Mouse (Mus musculus): ENCODE measurements at regions not wholly inside any gene's neighbourhood (a gene's known extent, or its start where the extent isn't known, plus 50 kb on each side); places are given as distances from the start of the nearest gene placed in this dataset.

- ATAC-seq (ENCODE audit: low read depth) = no peak
- H3K27ac ChIP-seq (ENCODE audit: low read depth, low read length) = no peak overlapping the region
- no peaks in the 10 kb centered on the region for H3K36me3 ChIP-seq (ENCODE audit: control insufficient read depth, insufficient read depth, low read length)
- H3K4me1 ChIP-seq (ENCODE audit: control insufficient read depth, insufficient read depth, low read length) = no peaks in the 10 kb centered on the region
- no peaks in the 10 kb centered on the region for H3K27me3 ChIP-seq (ENCODE audit: control insufficient read depth, insufficient read depth, low read length)
- no peaks in the 10 kb centered on the region for H3K9me3 ChIP-seq (ENCODE audit: control insufficient read depth, low read length)
- 59% methylated on average over 6 of the region's 6 CpGs for WGBS
- no peak overlapping the region for H3K9ac ChIP-seq (replicated peaks; ENCODE audit: low read depth, low read length)
- no peak overlapping the region for H3K4me3 ChIP-seq (ENCODE audit: low read depth, low read length)
- H3K4me2 ChIP-seq (ENCODE audit: low read depth, low read length) = no peak overlapping the region
These were observed 76.8 kb upstream of the Pced1b start for GRCm38 (mm10) chr15:97170074-97170473.

- Histone ChIP-seq H3K4me3 (ENCODE audit: low read depth, low read length) (no peak overlapping the region), H3K9ac (replicated peaks; ENCODE audit: low read depth, low read length) (no peak overlapping the region), H3K4me1 (ENCODE audit: control insufficient read depth, insufficient read depth, low read length) (no peaks in the 10 kb centered on the region), H3K9me3 (ENCODE audit: control insufficient read depth, low read length) (no peaks in the 10 kb centered on the region), H3K36me3 (ENCODE audit: control insufficient read depth, insufficient read depth, low read length) (no peaks in the 10 kb centered on the region), H3K27ac (ENCODE audit: low read depth, low read length) (no peak overlapping the region), H3K27me3 (ENCODE audit: control insufficient read depth, insufficient read depth, low read length) (no peaks in the 10 kb centered on the region), H3K4me2 (ENCODE audit: low read depth, low read length) (no peak overlapping the region)
- WGBS = 89% methylated on average over 10 of the region's 10 CpGs
- ATAC-seq (ENCODE audit: low read depth) = no peak
These were observed 77.5 kb upstream of the Pced1b start for GRCm38 (mm10) chr15:97169381-97169780.

- Histone ChIP-seq H3K4me3 (ENCODE audit: low read depth, low read length) (no peak overlapping the region), H3K9me3 (ENCODE audit: control insufficient read depth, low read length) (no peaks in the 10 kb centered on the region), H3K4me2 (ENCODE audit: low read depth, low read length) (no peak overlapping the region), H3K36me3 (ENCODE audit: control insufficient read depth, insufficient read depth, low read length) (no peaks in the 10 kb centered on the region), H3K9ac (replicated peaks; ENCODE audit: low read depth, low read length) (no peak overlapping the region), H3K4me1 (ENCODE audit: control insufficient read depth, insufficient read depth, low read length) (no peaks in the 10 kb centered on the region), H3K27me3 (ENCODE audit: control insufficient read depth, insufficient read depth, low read length) (no peaks in the 10 kb centered on the region), H3K27ac (ENCODE audit: low read depth, low read length) (no peak overlapping the region)
- WGBS = 96% methylated on average over 7 of the region's 7 CpGs
- no peak for ATAC-seq (ENCODE audit: low read depth)
These were observed 79.8 kb upstream of the Pced1b start for GRCm38 (mm10) chr15:97167116-97167515.

- no peaks in the 10 kb centered on the region for H3K36me3 ChIP-seq (ENCODE audit: control insufficient read depth, insufficient read depth, low read length)
- no peak overlapping the region for H3K4me3 ChIP-seq (ENCODE audit: low read depth, low read length)
- 77% methylated on average over 15 of the region's 15 CpGs for WGBS
- no peak for ATAC-seq (ENCODE audit: low read depth)
- H3K9ac ChIP-seq (replicated peaks; ENCODE audit: low read depth, low read length) = no peak overlapping the region
- no peak overlapping the region for H3K27ac ChIP-seq (ENCODE audit: low read depth, low read length)
- H3K9me3 ChIP-seq (ENCODE audit: control insufficient read depth, low read length) = no peaks in the 10 kb centered on the region
- H3K27me3 ChIP-seq (ENCODE audit: control insufficient read depth, insufficient read depth, low read length) = no peaks in the 10 kb centered on the region
- H3K4me2 ChIP-seq (ENCODE audit: low read depth, low read length) = no peak overlapping the region
- H3K4me1 ChIP-seq (ENCODE audit: control insufficient read depth, insufficient read depth, low read length) = no peaks in the 10 kb centered on the region
These were observed 82.3 kb upstream of the Pced1b start for GRCm38 (mm10) chr15:97164616-97165015.

GRCm38 (mm10) chr15:97163971-97164370, 82.9 kb upstream of the Pced1b start:
- Histone ChIP-seq H3K9ac (replicated peaks; ENCODE audit: low read depth, low read length) (no peak overlapping the region), H3K9me3 (ENCODE audit: control insufficient read depth, low read length) (no peaks in the 10 kb centered on the region), H3K4me3 (ENCODE audit: low read depth, low read length) (no peak overlapping the region), H3K27me3 (ENCODE audit: control insufficient read depth, insufficient read depth, low read length) (no peaks in the 10 kb centered on the region), H3K27ac (ENCODE audit: low read depth, low read length) (no peak overlapping the region), H3K4me1 (ENCODE audit: control insufficient read depth, insufficient read depth, low read length) (no peaks in the 10 kb centered on the region), H3K36me3 (ENCODE audit: control insufficient read depth, insufficient read depth, low read length) (no peaks in the 10 kb centered on the region), H3K4me2 (ENCODE audit: low read depth, low read length) (no peak overlapping the region)
- WGBS = 96% methylated on average over 6 of the region's 6 CpGs
- ATAC-seq (ENCODE audit: low read depth) = no peak

GRCm38 (mm10) chr15:97163090-97163489, 83.8 kb upstream of the Pced1b start:
- WGBS = 91% methylated on average over 8 of the region's 8 CpGs

GRCm38 (mm10) chr15:97162305-97162704, 84.6 kb upstream of the Pced1b start:
- no peak overlapping the region for H3K27ac ChIP-seq (ENCODE audit: low read depth, low read length)
- H3K4me2 ChIP-seq (ENCODE audit: low read depth, low read length) = no peak overlapping the region
- no peaks in the 10 kb centered on the region for H3K9me3 ChIP-seq (ENCODE audit: control insufficient read depth, low read length)
- ATAC-seq (ENCODE audit: low read depth) = no peak
- no peak overlapping the region for H3K9ac ChIP-seq (replicated peaks; ENCODE audit: low read depth, low read length)
- no peaks in the 10 kb centered on the region for H3K27me3 ChIP-seq (ENCODE audit: control insufficient read depth, insufficient read depth, low read length)
- no peak overlapping the region for H3K4me3 ChIP-seq (ENCODE audit: low read depth, low read length)
- no peaks in the 10 kb centered on the region for H3K36me3 ChIP-seq (ENCODE audit: control insufficient read depth, insufficient read depth, low read length)
- 92% methylated on average over 8 of the region's 8 CpGs for WGBS
- H3K4me1 ChIP-seq (ENCODE audit: control insufficient read depth, insufficient read depth, low read length) = no peaks in the 10 kb centered on the region

More at GRCm38 (mm10) chr15:97163090-97163489, 83.8 kb upstream of the Pced1b start:
- ATAC-seq (ENCODE audit: low read depth) = no peak
- Histone ChIP-seq H3K4me2 (ENCODE audit: low read depth, low read length) (no peak overlapping the region), H3K9ac (replicated peaks; ENCODE audit: low read depth, low read length) (no peak overlapping the region), H3K9me3 (ENCODE audit: control insufficient read depth, low read length) (no peaks in the 10 kb centered on the region), H3K27me3 (ENCODE audit: control insufficient read depth, insufficient read depth, low read length) (no peaks in the 10 kb centered on the region), H3K4me1 (ENCODE audit: control insufficient read depth, insufficient read depth, low read length) (no peaks in the 10 kb centered on the region), H3K36me3 (ENCODE audit: control insufficient read depth, insufficient read depth, low read length) (no peaks in the 10 kb centered on the region), H3K4me3 (ENCODE audit: low read depth, low read length) (no peak overlapping the region), H3K27ac (ENCODE audit: low read depth, low read length) (no peak overlapping the region)

- Histone ChIP-seq H3K4me2 (ENCODE audit: low read depth, low read length) (no peak overlapping the region), H3K9ac (replicated peaks; ENCODE audit: low read depth, low read length) (no peak overlapping the region), H3K36me3 (ENCODE audit: control insufficient read depth, insufficient read depth, low read length) (no peaks in the 10 kb centered on the region), H3K27me3 (ENCODE audit: control insufficient read depth, insufficient read depth, low read length) (no peaks in the 10 kb centered on the region), H3K9me3 (ENCODE audit: control insufficient read depth, low read length) (no peaks in the 10 kb centered on the region), H3K4me3 (ENCODE audit: low read depth, low read length) (no peak overlapping the region), H3K4me1 (ENCODE audit: control insufficient read depth, insufficient read depth, low read length) (no peaks in the 10 kb centered on the region), H3K27ac (ENCODE audit: low read depth, low read length) (no peak overlapping the region)
- no peak for ATAC-seq (ENCODE audit: low read depth)
- WGBS = 93% methylated on average over 5 of the region's 5 CpGs
These were observed 85.4 kb upstream of the Pced1b start for GRCm38 (mm10) chr15:97161530-97161929.

GRCm38 (mm10) chr15:97152354-97152753, 94.6 kb upstream of the Pced1b start:
- ATAC-seq (ENCODE audit: low read depth) = peak; percentile 60
- Histone ChIP-seq H3K27ac (ENCODE audit: low read depth, low read length) (peak overlapping the region; percentile 86), H3K9me3 (ENCODE audit: control insufficient read depth, low read length) (no peaks in the 10 kb centered on the region), H3K36me3 (ENCODE audit: control insufficient read depth, insufficient read depth, low read length) (no peaks in the 10 kb centered on the region), H3K4me2 (ENCODE audit: low read depth, low read length) (peak overlapping the region; percentile 28), H3K4me1 (ENCODE audit: control insufficient read depth, insufficient read depth, low read length) (no peaks in the 10 kb centered on the region), H3K27me3 (ENCODE audit: control insufficient read depth, insufficient read depth, low read length) (no peaks in the 10 kb centered on the region), H3K4me3 (ENCODE audit: low read depth, low read length) (no peak overlapping the region), H3K9ac (replicated peaks; ENCODE audit: low read depth, low read length) (no peak overlapping the region)
- 63% methylated on average over 8 of the region's 8 CpGs for WGBS

- Histone ChIP-seq H3K4me1 (ENCODE audit: control insufficient read depth, insufficient read depth, low read length) (no peaks in the 10 kb centered on the region), H3K9ac (replicated peaks; ENCODE audit: low read depth, low read length) (no peak overlapping the region), H3K9me3 (ENCODE audit: control insufficient read depth, low read length) (no peaks in the 10 kb centered on the region), H3K4me2 (ENCODE audit: low read depth, low read length) (peak overlapping the region; percentile 28), H3K4me3 (ENCODE audit: low read depth, low read length) (no peak overlapping the region), H3K27me3 (ENCODE audit: control insufficient read depth, insufficient read depth, low read length) (no peaks in the 10 kb centered on the region), H3K36me3 (ENCODE audit: control insufficient read depth, insufficient read depth, low read length) (no peaks in the 10 kb centered on the region), H3K27ac (ENCODE audit: low read depth, low read length) (peak overlapping the region; percentile 86; the same call in 1 of the 2 replicates)
- 54% methylated on average over 12 of the region's 12 CpGs for WGBS
- peak; percentile 88 for ATAC-seq (ENCODE audit: low read depth)
These were observed 95.1 kb upstream of the Pced1b start for GRCm38 (mm10) chr15:97151793-97152192.
